Mouse (Mus musculus): ENCODE results near the gene Arid3a. TPM values are rescaled to one million over a fixed set of nuclear protein-coding genes. Genes with fewer than 3 reads are reported as not detected.

Gene Arid3a
- polyA plus RNA-seq, 1 experiment: 1.2 TPM

GRCm38 (mm10) chr10:79920958-79921535 lies 5.8 kb upstream of the Arid3a start, which contains the start of gene R3hdm4:
Gene R3hdm4 (minus strand): TSS chr10:79921208.
- H3ac ChIP-seq (ENCODE audit: control insufficient read depth, insufficient read length): no peak within 1 kb of the TSS
- no peak within 1 kb of the TSS for H3K4me2 ChIP-seq (ENCODE audit: low read depth)
- TF ChIP-seq REST (IDR thresholded peaks at IDR 0.05; ENCODE audit: insufficient read depth, insufficient read length) (no peak), POLR2A (IDR thresholded peaks at IDR 0.05; ENCODE audit: insufficient read length, low read depth) (no peak), MYOG (IDR thresholded peaks at IDR 0.05; ENCODE audit: control insufficient read depth in 1 of 3, insufficient read depth in 1 of 3, insufficient read length in 2 of 3, low read depth in 2 of 3) (no peak), TCF3 (IDR thresholded peaks at IDR 0.05; ENCODE audit: insufficient read length, low read depth) (no peak), MAX (IDR thresholded peaks at IDR 0.05; ENCODE audit: low read depth) (no peak), CEBPB (IDR thresholded peaks at IDR 0.05; ENCODE audit: insufficient read depth, poor library complexity, severe bottlenecking) (no peak), SRF (IDR thresholded peaks at IDR 0.05; ENCODE audit: control insufficient read depth, insufficient read length, low read depth) (no peak), E2F4 (IDR thresholded peaks at IDR 0.05; ENCODE audit: insufficient read depth) (no peak), MYOD1 (IDR thresholded peaks at IDR 0.05; ENCODE audit: control insufficient read depth in 1 of 3, insufficient read length in 2 of 3, low read depth in 2 of 3) (no peak), USF1 (IDR thresholded peaks at IDR 0.05; ENCODE audit: low read depth) (no peak), TCF12 (IDR thresholded peaks at IDR 0.05; ENCODE audit: insufficient read depth, poor library complexity, severe bottlenecking) (no peak), POLR2AphosphoS2 (IDR thresholded peaks at IDR 0.05; ENCODE audit: insufficient read length, low read depth) (no peak)
- H3K36me3 ChIP-seq (ENCODE audit: control insufficient read depth, insufficient read depth): no peaks in the 10 kb centered on the region
- peaks cover 6% of the 10 kb centered on the region for H3K79me2 ChIP-seq (ENCODE audit: control insufficient read depth, insufficient read depth)
- peaks cover 32% of the 10 kb centered on the region for H3K27me3 ChIP-seq (ENCODE audit: control insufficient read depth, insufficient read depth, insufficient read length)
- no peak within 1 kb of the TSS for H3K4me3 ChIP-seq

- Histone ChIP-seq H3K36me3 (ENCODE audit: control insufficient read depth, insufficient read depth) (no peaks in the 10 kb centered on the region), H3K79me2 (ENCODE audit: control insufficient read depth, insufficient read depth) (peaks cover 1% of the 10 kb centered on the region), H3ac (ENCODE audit: control insufficient read depth, insufficient read length) (no peak overlapping the region), H3K27me3 (ENCODE audit: control insufficient read depth, insufficient read depth, insufficient read length) (peaks cover 32% of the 10 kb centered on the region), H3K4me3 (no peak overlapping the region), H3K4me2 (ENCODE audit: low read depth) (no peak overlapping the region)
- TF ChIP-seq MYOG (IDR thresholded peaks at IDR 0.05; ENCODE audit: control insufficient read depth in 1 of 3, insufficient read depth in 1 of 3, insufficient read length in 2 of 3, low read depth in 2 of 3): peak in 2 of 3 experiments; percentile 1 to 4
- no peak for TF ChIP-seq TCF12 (IDR thresholded peaks at IDR 0.05; ENCODE audit: insufficient read depth, poor library complexity, severe bottlenecking)
- no peak for TF ChIP-seq MAX (IDR thresholded peaks at IDR 0.05; ENCODE audit: low read depth)
- TF ChIP-seq POLR2AphosphoS2 (IDR thresholded peaks at IDR 0.05; ENCODE audit: insufficient read length, low read depth): no peak
Observed at GRCm38 (mm10) chr10:79921572-79921971, 5.3 kb upstream of the Arid3a start.

GRCm38 (mm10) chr10:79924998-79925784 lies 1.7 kb upstream of the Arid3a start:
- TF ChIP-seq POLR2A (IDR thresholded peaks at IDR 0.05; ENCODE audit: insufficient read length, low read depth) (no peak), TCF12 (IDR thresholded peaks at IDR 0.05; ENCODE audit: insufficient read depth, poor library complexity, severe bottlenecking) (no peak), USF1 (IDR thresholded peaks at IDR 0.05; ENCODE audit: low read depth) (no peak), MYOD1 (IDR thresholded peaks at IDR 0.05; ENCODE audit: control insufficient read depth in 1 of 3, insufficient read length in 2 of 3, low read depth in 2 of 3) (no peak), E2F4 (IDR thresholded peaks at IDR 0.05; ENCODE audit: insufficient read depth) (no peak)
- no peaks in the 10 kb centered on the region for H3K36me3 ChIP-seq (ENCODE audit: control insufficient read depth, insufficient read depth)
- peak overlapping the region; percentile 96 for H3K4me3 ChIP-seq
- H3K27me3 ChIP-seq (ENCODE audit: control insufficient read depth, insufficient read depth, insufficient read length): peaks cover 17% of the 10 kb centered on the region
- H3K79me2 ChIP-seq (ENCODE audit: control insufficient read depth, insufficient read depth): peaks cover 4% of the 10 kb centered on the region
- H3ac ChIP-seq (ENCODE audit: control insufficient read depth, insufficient read length): no peak overlapping the region
- H3K4me2 ChIP-seq (ENCODE audit: low read depth): peak overlapping the region; percentile 99

DNA sequence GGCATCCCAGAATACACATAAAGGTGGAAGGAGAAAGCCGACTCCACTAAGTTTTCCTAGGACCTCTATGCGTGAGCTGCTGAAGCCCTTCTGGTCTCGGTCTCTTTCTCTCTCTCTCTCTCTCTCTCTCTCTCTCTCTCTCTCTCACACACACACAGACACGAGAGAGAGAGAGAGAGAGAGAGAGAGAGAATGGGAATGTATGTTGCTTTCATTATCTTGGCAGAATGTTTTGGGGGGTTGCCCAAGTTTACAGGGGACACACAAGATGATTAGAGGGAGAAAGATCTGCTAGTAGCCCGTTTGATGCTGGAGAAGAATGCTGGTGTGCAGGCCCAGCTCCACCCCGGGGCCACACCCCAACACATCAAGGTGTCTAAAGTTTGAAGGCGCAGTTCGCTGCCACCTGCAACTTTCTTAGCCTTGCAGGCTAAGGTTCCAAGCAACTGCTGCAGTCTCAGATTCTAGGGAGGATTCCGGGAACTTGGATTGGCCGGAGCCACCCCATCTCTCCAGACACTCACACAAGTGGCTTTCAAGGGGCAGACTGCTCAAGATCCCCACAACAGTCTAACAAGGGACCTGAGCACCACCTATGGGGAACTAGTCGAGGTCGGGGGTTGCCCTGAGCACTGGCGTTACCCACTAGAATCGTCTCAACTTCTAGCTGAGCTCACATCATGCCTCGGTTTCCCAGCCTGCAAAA lies 905 bp upstream of the Arid3a start:
- H3ac ChIP-seq (ENCODE audit: control insufficient read depth, insufficient read length): no peak overlapping the region
- peak overlapping the region; percentile 96 for H3K4me3 ChIP-seq
- H3K4me2 ChIP-seq (ENCODE audit: low read depth): peak overlapping the region; percentile 99
- H3K27me3 ChIP-seq (ENCODE audit: control insufficient read depth, insufficient read depth, insufficient read length): peaks cover 9% of the 10 kb centered on the region
- peaks cover 4% of the 10 kb centered on the region for H3K79me2 ChIP-seq (ENCODE audit: control insufficient read depth, insufficient read depth)
- H3K36me3 ChIP-seq (ENCODE audit: control insufficient read depth, insufficient read depth): no peaks in the 10 kb centered on the region
- no peak for TF ChIP-seq MAX (IDR thresholded peaks at IDR 0.05; ENCODE audit: low read depth)
- TF ChIP-seq TCF3 (IDR thresholded peaks at IDR 0.05; ENCODE audit: insufficient read length, low read depth): no peak
- TF ChIP-seq E2F4 (IDR thresholded peaks at IDR 0.05; ENCODE audit: insufficient read depth): no peak
- no peak for TF ChIP-seq MYOG (IDR thresholded peaks at IDR 0.05; ENCODE audit: control insufficient read depth in 1 of 3, insufficient read depth in 1 of 3, insufficient read length in 2 of 3, low read depth in 2 of 3)
- TF ChIP-seq POLR2A (IDR thresholded peaks at IDR 0.05; ENCODE audit: insufficient read length, low read depth): no peak
- no peak for TF ChIP-seq POLR2AphosphoS2 (IDR thresholded peaks at IDR 0.05; ENCODE audit: insufficient read length, low read depth)
- no peak for TF ChIP-seq MYOD1 (IDR thresholded peaks at IDR 0.05; ENCODE audit: control insufficient read depth in 1 of 3, insufficient read length in 2 of 3, low read depth in 2 of 3)
- TF ChIP-seq CEBPB (IDR thresholded peaks at IDR 0.05; ENCODE audit: insufficient read depth, poor library complexity, severe bottlenecking): no peak
- no peak for TF ChIP-seq TCF12 (IDR thresholded peaks at IDR 0.05; ENCODE audit: insufficient read depth, poor library complexity, severe bottlenecking)
